Mouse (Mus musculus) adrenal gland (tissue): ENCODE results near the gene Dmrtc1c1.
"Not testable (repeated sequence)": the region's sequence is repeated elsewhere in the genome, so short reads cannot be mapped to it uniquely, and the experiment has no call there.

ENCODE experiments used
- intact Hi-C: fragments of 180-260 bp; cut with DNase I; formaldehyde crosslinking; loops from one replicate; pipeline ENCODE4 v1.15.1; 2025
- long read RNA-seq, 2 experiments: library from polyadenylated mRNA; unstranded; transcript quantifications; one replicate each; pipeline ENCODE4 v2.0.0; 2020; ENCODE audit warnings: borderline replicate concordance in 1 of 2; ENCODE audit not compliant: insufficient replicate concordance in 1 of 2

Dmrtc1c1 gene
- long read RNA-seq, experiment 1, result 0 reads
- long read RNA-seq, experiment 2, result 0 reads

GRCm38 (mm10) chrX:102802663-102803062 lies at the start of gene Dmrtc1c1:
Dmrtc1c1 (plus strand) TSS chrX:102802963.
- intact Hi-C loops, result not testable (repeated sequence)

- intact Hi-C loops, result no loop called here
Measured at GRCm38 (mm10) chrX:102765878-102766277, 36.9 kb upstream of the Dmrtc1c1 start.

DNA sequence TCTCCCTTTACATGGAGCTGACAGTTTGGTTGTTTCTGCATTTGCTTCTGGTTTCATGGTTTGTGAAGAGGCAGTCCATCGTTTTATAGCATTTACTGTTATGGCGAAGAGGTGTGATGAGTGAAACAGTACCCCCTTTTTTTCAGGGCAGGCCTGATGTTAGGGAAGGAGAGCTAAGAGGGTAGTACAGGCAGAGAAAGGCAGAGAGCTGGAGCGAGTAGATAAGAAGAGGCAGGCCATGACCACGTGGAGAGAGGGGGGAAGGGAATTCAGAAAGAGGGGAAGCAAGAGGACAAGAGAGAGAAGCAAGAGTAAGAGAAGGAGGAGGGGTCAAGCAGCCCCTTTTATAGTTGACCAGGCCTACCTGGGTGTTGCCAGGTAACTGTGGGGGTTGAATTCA lies 9.5 kb downstream of the Dmrtc1c1 start:
- intact Hi-C loops, result no loop called here

DNA sequence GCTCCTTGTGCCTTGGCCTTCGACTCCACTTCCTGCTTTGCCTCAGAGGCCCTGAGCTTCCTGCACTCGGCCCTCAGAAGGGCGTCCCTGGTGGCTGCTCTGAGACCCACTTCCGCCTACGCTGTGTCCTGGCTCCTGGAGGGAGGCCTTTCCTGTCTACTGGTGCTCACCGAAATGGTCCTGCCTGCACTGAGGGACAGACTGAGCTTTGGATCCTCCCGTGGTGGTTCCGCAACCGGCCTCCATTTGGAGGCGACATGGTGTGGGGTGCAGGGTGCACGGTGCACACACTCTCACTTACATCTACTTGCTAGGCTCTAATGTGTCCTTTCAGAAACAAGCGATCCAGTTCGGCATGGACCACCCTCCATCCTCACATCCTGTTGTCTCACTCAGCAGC lies 51.8 kb downstream of the Dmrtc1c1 start, which contains the start of gene Dmrtc1c2:
Gene Dmrtc1c2 (minus strand): TSS at position 101 of the 400 bp plus-strand sequence.
- intact Hi-C loops, result not testable (repeated sequence)
